Mouse (Mus musculus) liver, adult 2 months (tissue): ENCODE results near the gene Gm20431.

Experiments
- CTCF ChIP-seq: fragments of 200-500 bp; IDR thresholded peaks from 2 replicates; pipeline ENCODE4 v1.5.1; 2011; ENCODE audit warnings: low read depth, low read length, control low read depth
- POLR2A ChIP-seq: fragments of 200-500 bp; IDR thresholded peaks from 2 replicates; pipeline ENCODE4 v1.6.1; 2011; ENCODE audit warnings: low read length, control low read depth; ENCODE audit not compliant: insufficient read depth; ENCODE audit errors: extremely low read depth

DNA sequence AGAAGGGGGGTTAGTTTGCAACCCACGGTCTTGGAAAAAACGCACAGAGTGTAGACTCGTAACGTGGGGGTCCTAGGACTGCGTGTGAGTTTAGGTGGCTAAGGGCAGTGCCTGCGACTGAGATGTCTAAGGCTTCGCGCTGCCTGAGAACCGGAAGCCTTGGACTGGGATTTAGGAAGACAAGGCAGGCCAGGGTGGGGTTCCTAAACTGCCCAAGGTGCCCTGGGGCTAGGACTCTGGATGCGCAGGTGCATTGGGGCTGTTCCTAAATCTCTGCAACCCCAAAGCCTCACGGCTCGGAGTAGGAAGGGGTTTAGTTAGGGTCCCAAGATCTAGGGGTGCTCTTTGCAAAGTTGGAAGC, 705 bp downstream of the Gm20431 start:
- TF ChIP-seq CTCF (no peak), POLR2A (no peak)
